ENCODE assay signal across 8 mouse cellular contexts in genomic region chr11:82908608-82908989, GRCm38 (mm10). TPM values are rescaled to one million over a fixed set of nuclear protein-coding genes. Genes with fewer than 3 reads are reported as not detected.
DNase-seq lines count a peak whose midpoint lies in the region; ATAC-seq lines count a peak whose summit lies in the region.

No protein-coding gene starts in this region.

- H3K4me1 ChIP-seq in kidney, embryonic 16.5 days (ENCODE audit: insufficient read depth, low read length): peaks cover 11% of the 10 kb centered on the region
- H3K4me1 ChIP-seq in hindbrain, embryonic 13.5 days (replicated peaks): peaks cover 12% of the 10 kb centered on the region
- peaks cover 7% of the 10 kb centered on the region for H3K4me1 ChIP-seq in midbrain, embryonic 14.5 days (ENCODE audit: control insufficient read depth, insufficient read depth, low read length)

- peak overlapping the region; percentile 93 for H3K4me3 ChIP-seq in kidney, embryonic 16.5 days (ENCODE audit: low read length)
- peak overlapping the region; percentile 77 for H3K4me3 ChIP-seq in hindbrain, embryonic 13.5 days
- peak overlapping the region; percentile 77 for H3K4me3 ChIP-seq in midbrain, embryonic 14.5 days (replicated peaks; ENCODE audit: low read depth, low read length)

- no peak for ATAC-seq in kidney, embryonic 16.5 days (ENCODE audit: low FRiP score, low TSS enrichment)
- no peak for ATAC-seq in hindbrain, embryonic 13.5 days (ENCODE audit: low FRiP score)
- ATAC-seq in midbrain, embryonic 14.5 days (ENCODE audit: low FRiP score, low TSS enrichment): no peak

- H3K27ac ChIP-seq in kidney, embryonic 16.5 days (ENCODE audit: low read length): no peak overlapping the region
- no peak overlapping the region for H3K27ac ChIP-seq in hindbrain, embryonic 13.5 days
- H3K27ac ChIP-seq in midbrain, embryonic 14.5 days (replicated peaks; ENCODE audit: low read depth, low read length): no peak overlapping the region

- H3K9me3 ChIP-seq in kidney, embryonic 16.5 days (ENCODE audit: low read length): no peaks in the 10 kb centered on the region
- no peaks in the 10 kb centered on the region for H3K9me3 ChIP-seq in hindbrain, embryonic 13.5 days
- H3K9me3 ChIP-seq in midbrain, embryonic 14.5 days (ENCODE audit: control insufficient read depth, low read length): no peaks in the 10 kb centered on the region

- H3K9ac ChIP-seq in kidney, embryonic 16.5 days (replicated peaks; ENCODE audit: low read length): peak overlapping the region; percentile 88; the same call in 1 of the 2 replicates
- peak overlapping the region; percentile 84; the same call in 1 of the 2 replicates for H3K9ac ChIP-seq in hindbrain, embryonic 13.5 days
- no peak overlapping the region for H3K9ac ChIP-seq in midbrain, embryonic 14.5 days (replicated peaks; ENCODE audit: low read length)

- peaks cover 6% of the 10 kb centered on the region for H3K27me3 ChIP-seq in kidney, embryonic 16.5 days (ENCODE audit: insufficient read depth, low read length)
- H3K27me3 ChIP-seq in hindbrain, embryonic 13.5 days: peaks cover 17% of the 10 kb centered on the region
- no peaks in the 10 kb centered on the region for H3K27me3 ChIP-seq in midbrain, embryonic 14.5 days (ENCODE audit: control insufficient read depth, insufficient read depth, low read length)

- peaks cover 31% of the 10 kb centered on the region for H3K36me3 ChIP-seq in kidney, embryonic 16.5 days (ENCODE audit: insufficient read depth, low read length)
- peaks cover 27% of the 10 kb centered on the region for H3K36me3 ChIP-seq in hindbrain, embryonic 13.5 days
- H3K36me3 ChIP-seq in midbrain, embryonic 14.5 days (ENCODE audit: control insufficient read depth, insufficient read depth, low read length): peaks cover 29% of the 10 kb centered on the region

- DNase-seq in kidney, postnatal 14 days: no peak
- peak; percentile 35 for DNase-seq in ZHBTc4 (ENCODE audit: low read depth, low spot score)
- DNase-seq in midbrain, embryonic 14.5 days: no peak
- DNase-seq in embryo, embryonic 10.5 days (ENCODE audit: low spot score): no peak
- no peak for DNase-seq in thymus, postnatal 0 days (ENCODE audit: low spot score)
- no peak for DNase-seq in ovary, adult 18-20 months (ENCODE audit: low spot score)

- 59% methylated on average over 7 of the region's 10 CpGs for WGBS in kidney, embryonic 16.5 days
- WGBS in hindbrain, embryonic 13.5 days: 58% methylated on average over 10 of the region's 10 CpGs
- WGBS in midbrain, embryonic 14.5 days: 54% methylated on average over 10 of the region's 10 CpGs

- H3K4me2 ChIP-seq in kidney, embryonic 16.5 days (replicated peaks; ENCODE audit: low read depth, low read length): peak overlapping the region; percentile 87
- H3K4me2 ChIP-seq in hindbrain, embryonic 13.5 days: peak overlapping the region; percentile 78
- H3K4me2 ChIP-seq in midbrain, embryonic 14.5 days (ENCODE audit: low read length): peak overlapping the region; percentile 70

RNA-seq across cellular contexts. Expression of gene Nle1, which starts 0.4 kb away (rescaled TPM):
- 36.1 and 40.5 TPM in 2 replicates for polyA plus RNA-seq in kidney, embryonic 16.5 days (2015; fragmentation: Nextera tagmentation; extraction: Ambion mirVana)
- 27.3 and 35.3 TPM in 2 replicates for polyA plus RNA-seq in hindbrain, embryonic 13.5 days (2015; fragmentation: Nextera tagmentation; extraction: Ambion mirVana)
- polyA plus RNA-seq in midbrain, embryonic 14.5 days (2014; fragmentation: Nextera tagmentation; extraction: Ambion mirVana): 24.8 and 28.0 TPM in 2 replicates
- 36.1 and 37.6 TPM in 2 replicates for polyA plus RNA-seq in thymus, postnatal 0 days (2015; fragmentation: Nextera tagmentation; extraction: Ambion mirVana)

RNA-seq across cellular contexts. Expression of gene Unc45b, which starts 1.8 kb away (rescaled TPM):
- polyA plus RNA-seq in kidney, embryonic 16.5 days (2015; fragmentation: Nextera tagmentation; extraction: Ambion mirVana): 5.1 and 7.3 TPM in 2 replicates
- 1.2 and 1.3 TPM in 2 replicates for polyA plus RNA-seq in hindbrain, embryonic 13.5 days (2015; fragmentation: Nextera tagmentation; extraction: Ambion mirVana)
- 0.32 and 0.84 TPM in 2 replicates for polyA plus RNA-seq in midbrain, embryonic 14.5 days (2014; fragmentation: Nextera tagmentation; extraction: Ambion mirVana)
- polyA plus RNA-seq in thymus, postnatal 0 days (2015; fragmentation: Nextera tagmentation; extraction: Ambion mirVana): 1.0 and 1.7 TPM in 2 replicates

RNA-seq across cellular contexts. Expression of gene Fndc8, which starts 16.7 kb away (rescaled TPM):
- polyA plus RNA-seq in kidney, embryonic 16.5 days (2015; fragmentation: Nextera tagmentation; extraction: Ambion mirVana): 0.26 and 0.51 TPM in 2 replicates
- 0.71 and 0.80 TPM in 2 replicates for polyA plus RNA-seq in hindbrain, embryonic 13.5 days (2015; fragmentation: Nextera tagmentation; extraction: Ambion mirVana)
- 0.30 and 0.38 TPM in 2 replicates for polyA plus RNA-seq in midbrain, embryonic 14.5 days (2014; fragmentation: Nextera tagmentation; extraction: Ambion mirVana)
- 0.26 and 0.39 TPM in 2 replicates for polyA plus RNA-seq in thymus, postnatal 0 days (2015; fragmentation: Nextera tagmentation; extraction: Ambion mirVana)

RNA-seq across cellular contexts. Expression of gene Rad51d, which starts 18.2 kb away (rescaled TPM):
- 13.8 and 15.1 TPM in 2 replicates for polyA plus RNA-seq in kidney, embryonic 16.5 days (2015; fragmentation: Nextera tagmentation; extraction: Ambion mirVana)
- polyA plus RNA-seq in hindbrain, embryonic 13.5 days (2015; fragmentation: Nextera tagmentation; extraction: Ambion mirVana): 12.3 and 13.4 TPM in 2 replicates
- polyA plus RNA-seq in midbrain, embryonic 14.5 days (2014; fragmentation: Nextera tagmentation; extraction: Ambion mirVana): 11.4 and 17.2 TPM in 2 replicates
- 19.2 and 22.4 TPM in 2 replicates for polyA plus RNA-seq in thymus, postnatal 0 days (2015; fragmentation: Nextera tagmentation; extraction: Ambion mirVana)

RNA-seq across cellular contexts. Expression of gene Rffl, which starts 37.6 kb away (rescaled TPM):
- polyA plus RNA-seq in kidney, embryonic 16.5 days (2015; fragmentation: Nextera tagmentation; extraction: Ambion mirVana): 23.7 and 25.0 TPM in 2 replicates
- 4.7 and 5.6 TPM in 2 replicates for polyA plus RNA-seq in hindbrain, embryonic 13.5 days (2015; fragmentation: Nextera tagmentation; extraction: Ambion mirVana)
- polyA plus RNA-seq in midbrain, embryonic 14.5 days (2014; fragmentation: Nextera tagmentation; extraction: Ambion mirVana): 2.6 and 4.2 TPM in 2 replicates
- polyA plus RNA-seq in thymus, postnatal 0 days (2015; fragmentation: Nextera tagmentation; extraction: Ambion mirVana): 15.8 TPM in 2 replicates
